Mouse (Mus musculus): ENCODE data around the gene Mavs. TPM values are rescaled to one million over a fixed set of nuclear protein-coding genes. Genes with fewer than 3 reads are reported as not detected.
A peak's percentile ranks its signal among the peaks of the same experiment; 100 is the strongest.

Mavs gene
- 59.9 and 76.7 TPM in 2 replicates for polyA plus RNA-seq (2012; rRNA removed)

DNA sequence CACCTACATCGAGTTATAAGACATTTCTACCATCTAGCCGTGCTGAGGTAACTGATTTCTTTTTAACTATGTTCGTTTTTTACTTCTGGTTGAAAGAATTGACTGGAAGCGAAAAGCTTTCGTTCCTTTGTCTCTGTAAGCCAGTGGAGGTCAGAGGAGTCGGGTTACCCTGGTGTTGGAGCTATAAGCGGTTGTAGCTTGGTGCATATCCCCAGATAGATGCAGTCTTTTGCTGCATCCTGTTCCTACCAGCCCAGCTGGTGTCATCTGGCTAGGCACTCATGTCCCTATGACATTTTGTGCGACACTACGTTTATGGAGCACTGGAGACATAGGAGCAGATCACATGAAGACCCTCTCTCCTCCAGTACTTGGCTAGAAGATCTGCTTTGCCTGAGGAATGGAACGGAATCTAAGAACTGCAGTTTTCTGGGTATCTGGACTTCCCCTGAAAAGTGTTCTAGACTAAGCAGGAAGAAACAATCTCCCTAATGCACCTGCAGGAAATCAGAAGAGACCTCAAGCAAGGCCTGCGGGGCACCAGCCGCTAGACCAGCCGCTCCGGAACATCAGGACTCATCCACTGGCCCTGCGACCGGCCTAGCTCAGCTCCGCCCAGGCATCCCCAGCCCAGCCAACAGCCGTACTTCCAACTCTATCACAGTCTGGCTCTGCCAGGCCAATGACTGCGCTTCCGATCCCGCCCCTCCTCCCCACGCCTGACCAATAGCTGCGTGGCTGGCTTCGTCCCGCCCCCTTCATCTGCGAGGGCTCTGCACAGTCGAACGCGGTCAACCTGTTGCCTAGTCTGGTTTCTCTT is at the start of gene Mavs:
TSS of gene Mavs (plus strand) at position 757 of the 820 bp plus-strand sequence.
- peak; percentile 71 for DNase-seq (ENCODE audit: low read depth)

DNA sequence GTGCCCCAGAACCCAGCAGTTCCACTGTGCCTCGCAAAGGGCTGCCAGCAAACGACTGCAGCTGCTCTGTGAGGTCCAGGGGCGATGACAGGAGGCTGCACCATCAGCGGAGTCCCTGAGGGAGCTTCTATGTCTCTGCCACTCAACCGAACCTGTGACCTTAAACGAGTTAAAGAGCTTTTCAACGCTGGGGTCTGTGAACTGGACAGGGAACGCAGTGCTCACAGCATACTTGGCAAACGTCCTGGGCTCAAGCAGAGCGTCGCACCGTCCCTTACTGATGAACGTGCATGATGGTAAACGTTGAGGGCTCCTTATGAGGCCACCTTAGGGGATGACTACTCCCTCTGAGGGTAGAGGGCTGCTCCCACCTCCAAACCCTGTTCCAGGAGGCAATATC is 47.5 kb upstream of the Mavs start:
- DNase-seq (ENCODE audit: low read depth) = no peak

DNA sequence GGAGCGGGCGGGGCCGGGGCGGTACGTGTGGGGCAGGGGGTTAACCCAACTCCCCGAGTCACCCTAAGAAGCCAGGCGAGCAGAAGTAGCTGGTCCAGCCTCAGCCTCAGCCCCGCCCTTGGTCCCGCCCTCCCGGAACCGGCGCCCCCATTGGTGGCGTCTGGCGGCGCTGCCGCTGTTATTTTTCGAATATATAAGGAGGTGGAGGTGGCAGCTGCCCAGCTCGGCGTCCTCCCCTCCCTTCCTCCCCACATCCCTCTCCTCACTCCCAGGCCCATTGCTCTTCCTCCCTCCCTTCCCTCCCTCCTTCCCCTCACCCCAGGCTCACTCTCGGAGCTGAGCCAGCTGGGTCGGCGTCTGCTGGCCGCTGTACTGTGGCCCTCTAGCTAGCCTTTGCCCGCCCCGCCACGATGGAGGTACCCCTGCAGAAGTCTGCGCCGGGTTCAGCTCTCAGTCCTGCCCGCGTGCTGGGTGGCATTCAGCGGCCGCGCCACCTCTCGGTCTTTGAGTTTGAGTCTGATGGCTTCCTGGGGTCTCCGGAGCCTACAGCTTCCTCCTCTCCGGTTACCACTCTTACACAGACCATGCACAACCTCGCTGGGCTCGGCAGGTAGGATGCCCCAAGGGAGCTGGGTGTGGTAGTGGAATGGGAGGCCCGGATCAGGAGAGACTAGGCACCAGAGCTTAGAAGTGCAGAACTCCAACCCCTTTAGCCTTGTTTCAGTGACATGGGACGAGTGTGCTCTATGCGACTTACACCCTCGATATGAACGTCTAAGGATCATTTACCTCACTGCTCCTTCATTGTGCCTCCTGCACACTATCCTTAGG is 46.9 kb upstream of the Mavs start, which contains the start of the genes Cdc25b and Spef1:
TSS of gene Cdc25b (plus strand) at position 179 of the 831 bp plus-strand sequence.
TSS of gene Spef1 (minus strand) at position 512 of the 831 bp plus-strand sequence.
- no peak for DNase-seq (ENCODE audit: low read depth)

DNA sequence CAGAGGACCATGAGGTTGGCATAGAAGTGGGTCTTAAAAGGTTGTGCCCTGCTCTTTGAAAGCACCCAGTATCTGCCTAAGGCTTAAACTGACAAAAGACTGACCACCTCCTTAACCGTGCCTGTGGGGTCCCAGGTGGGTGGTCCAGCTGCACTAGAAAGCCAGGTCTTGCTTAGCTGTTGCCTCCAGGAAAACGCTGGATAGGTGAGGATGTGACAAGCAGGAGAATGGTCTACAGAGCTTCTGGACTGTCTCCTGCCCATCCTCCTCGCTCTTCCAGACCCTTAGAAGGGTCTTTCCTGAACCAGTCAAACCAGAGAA is 46.3 kb upstream of the Mavs start:
- DNase-seq (ENCODE audit: low read depth) = no peak

DNA sequence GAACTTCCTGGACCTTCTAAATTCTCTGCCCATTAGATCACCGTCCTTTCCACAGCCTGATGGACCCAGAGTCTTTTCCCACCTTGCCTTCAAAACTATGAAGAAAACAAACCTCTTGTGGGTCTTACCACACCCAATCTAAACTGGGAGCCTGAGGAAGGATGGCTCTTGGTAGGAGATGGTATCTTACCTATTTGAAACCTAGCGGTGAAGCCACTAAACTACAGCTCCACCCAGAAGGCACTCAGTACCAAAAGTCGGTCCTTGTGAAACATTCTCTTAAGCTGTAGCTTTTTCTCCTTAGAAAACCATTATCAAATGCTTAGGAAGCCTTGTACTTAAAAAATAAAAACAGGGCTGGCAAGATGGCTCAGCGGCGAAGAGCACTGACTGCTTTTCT is 45.6 kb upstream of the Mavs start:
- DNase-seq (ENCODE audit: low read depth) = no peak

DNA sequence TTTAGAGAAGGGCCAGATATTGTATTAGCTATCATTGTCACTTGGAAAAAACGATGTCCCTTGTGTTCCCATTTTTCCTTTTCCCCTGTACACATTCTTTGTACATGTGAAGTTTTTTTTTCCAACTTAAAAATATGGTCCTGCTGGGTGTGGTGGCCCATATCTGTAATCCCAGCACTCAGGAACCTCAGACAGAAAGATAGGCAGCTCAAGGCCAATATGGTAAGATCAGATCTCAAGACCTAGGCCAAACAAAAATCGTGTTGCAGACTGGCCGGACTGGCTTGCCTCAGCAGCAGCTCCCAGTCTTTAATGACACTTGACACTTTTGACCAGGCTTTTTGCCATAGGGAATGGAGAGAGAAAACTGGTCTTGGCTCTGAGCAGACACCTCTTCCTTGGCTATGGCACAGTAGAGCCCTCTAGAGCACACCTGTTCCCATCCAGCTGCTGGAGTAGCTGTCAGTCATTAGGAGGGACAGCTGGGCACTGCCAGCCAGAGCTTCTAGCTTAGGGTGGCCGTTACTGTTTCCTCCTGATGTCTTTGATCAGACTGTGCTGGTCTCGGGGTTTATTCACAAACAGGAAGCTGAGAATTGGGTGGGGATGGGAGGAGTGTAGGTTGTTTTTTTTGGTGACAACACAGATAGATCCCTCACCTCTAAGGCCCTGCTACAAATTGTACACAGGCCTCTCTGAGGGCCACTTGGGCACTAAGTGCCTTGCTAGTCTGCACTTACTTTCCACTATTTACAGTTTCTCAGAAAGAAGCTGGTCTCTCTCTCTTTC is 44.1 kb upstream of the Mavs start:
- DNase-seq (ENCODE audit: low read depth) = no peak

DNA sequence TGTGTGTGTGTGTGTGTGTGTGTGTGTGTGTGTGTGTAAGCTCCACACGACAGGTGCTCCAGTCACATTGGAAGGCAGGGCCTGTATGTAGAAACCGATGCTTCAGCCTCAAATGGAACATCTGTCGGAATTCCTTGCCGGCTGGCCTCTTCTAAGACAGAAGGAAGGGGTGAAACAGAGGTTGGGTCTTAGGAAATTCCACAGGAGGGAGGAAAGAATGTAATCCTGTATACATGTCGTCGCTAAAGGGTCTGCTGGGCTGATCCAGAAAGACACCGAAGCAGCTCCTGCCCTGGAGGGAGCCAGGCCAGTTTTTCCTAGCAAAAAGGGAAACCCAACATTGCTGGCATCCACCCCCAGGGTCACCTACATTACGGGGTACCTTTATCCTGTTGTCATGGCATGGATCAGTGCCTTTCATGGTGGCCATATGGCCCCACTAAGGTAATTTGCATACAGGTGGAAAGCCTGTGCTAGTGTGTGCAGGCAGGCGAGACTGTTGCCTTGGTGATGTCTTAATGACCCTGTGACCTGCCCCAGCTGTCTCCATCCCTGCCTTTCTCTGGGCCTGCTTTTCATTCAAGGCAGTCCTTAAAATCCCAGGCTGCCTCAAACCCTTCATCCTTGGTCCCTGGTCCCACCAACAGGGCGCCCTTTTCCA is 43.4 kb upstream of the Mavs start:
- no peak for DNase-seq (ENCODE audit: low read depth)

DNA sequence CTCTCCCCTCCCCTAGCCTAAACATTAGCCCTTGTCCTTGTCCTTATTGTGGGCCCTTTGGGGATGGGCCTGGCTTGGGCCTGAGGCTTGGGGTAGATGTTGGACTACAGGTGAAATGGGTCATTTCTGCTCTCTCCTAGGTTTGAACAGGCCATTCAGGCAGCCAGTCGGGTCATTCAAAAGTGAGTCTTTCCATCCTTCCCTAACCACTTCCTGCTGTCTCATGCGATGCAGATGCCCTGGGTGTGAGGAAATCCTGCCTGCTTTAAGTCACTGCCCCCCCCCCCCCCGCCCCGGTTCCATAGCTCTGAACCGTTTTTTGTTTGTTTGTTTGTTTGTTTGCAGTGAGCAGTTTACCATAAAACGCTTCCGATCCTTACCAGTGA is 42.9 kb upstream of the Mavs start:
- no peak for DNase-seq (ENCODE audit: low read depth)

DNA sequence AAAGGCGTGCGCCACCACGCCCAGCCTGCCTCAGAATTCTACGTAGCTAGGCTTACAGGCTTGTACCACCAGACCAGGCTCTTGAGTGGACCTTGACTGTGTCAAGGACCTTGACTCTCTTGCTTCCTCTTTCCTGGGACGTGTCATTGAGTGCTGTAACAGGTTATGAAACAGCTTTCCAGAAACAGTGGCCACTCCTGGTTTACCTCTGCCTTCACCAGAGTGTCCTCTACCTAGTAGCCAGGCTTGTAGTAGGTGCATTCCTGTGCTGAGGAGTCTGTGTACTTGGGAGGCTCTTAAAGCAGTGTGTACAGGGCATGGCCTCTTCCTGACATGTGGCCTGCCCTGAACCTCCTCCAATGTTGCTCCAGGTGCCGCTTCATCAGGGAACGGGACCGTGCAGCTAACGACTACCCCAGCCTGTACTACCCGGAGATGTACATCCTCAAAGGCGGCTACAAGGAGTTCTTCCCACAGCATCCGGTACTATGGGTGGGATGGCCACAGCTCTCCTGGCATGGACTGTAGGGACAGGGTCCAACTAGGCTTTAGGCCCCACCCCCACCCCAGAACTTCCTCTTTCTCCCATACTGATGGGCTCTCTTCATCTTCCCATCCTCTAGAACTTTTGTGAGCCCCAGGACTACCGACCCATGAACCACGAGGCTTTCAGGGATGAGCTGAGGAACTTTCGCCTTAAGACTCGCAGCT is 37.1 kb upstream of the Mavs start:
- no peak for DNase-seq (ENCODE audit: low read depth)

DNA sequence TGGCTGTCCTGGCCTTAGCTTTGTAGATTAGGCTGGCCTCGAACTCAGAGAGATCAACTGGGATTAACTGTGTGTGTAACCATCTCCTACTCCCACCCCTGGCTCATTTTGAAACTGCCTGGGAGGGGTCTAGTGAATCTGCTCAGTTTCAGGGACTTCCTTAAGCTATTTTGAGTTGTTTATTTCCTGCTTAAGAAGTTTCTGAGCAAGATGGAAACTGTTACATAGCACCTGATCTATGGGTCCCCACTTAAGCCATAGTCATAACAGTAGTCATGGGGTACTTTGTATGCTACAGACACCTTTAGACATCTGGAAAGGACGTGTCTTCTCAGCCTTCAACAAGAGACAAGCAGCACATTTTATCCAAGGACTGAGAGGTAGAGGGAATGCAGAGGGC is 33.2 kb upstream of the Mavs start:
- DNase-seq (ENCODE audit: low read depth) = no peak

DNA sequence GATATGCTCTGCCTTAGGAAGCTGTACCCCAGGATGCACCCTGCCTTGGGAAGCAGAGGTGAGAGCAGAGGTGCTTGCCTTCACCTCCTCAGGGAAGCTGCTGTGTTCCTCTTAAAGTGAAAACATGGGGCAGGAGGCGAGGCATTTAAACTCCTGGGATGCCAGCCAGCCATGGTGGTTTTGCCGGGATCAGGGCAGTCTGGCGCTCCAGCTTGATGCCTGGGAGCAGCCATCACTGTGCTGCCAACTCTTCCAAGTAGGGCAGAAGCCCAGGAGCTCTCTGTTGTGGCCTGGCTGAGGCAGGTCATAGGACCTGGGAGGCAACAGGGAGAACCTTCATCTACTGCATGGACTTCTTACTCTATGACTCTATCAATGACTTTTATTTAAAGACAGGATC is 32.6 kb upstream of the Mavs start:
- DNase-seq (ENCODE audit: low read depth) = no peak

DNA sequence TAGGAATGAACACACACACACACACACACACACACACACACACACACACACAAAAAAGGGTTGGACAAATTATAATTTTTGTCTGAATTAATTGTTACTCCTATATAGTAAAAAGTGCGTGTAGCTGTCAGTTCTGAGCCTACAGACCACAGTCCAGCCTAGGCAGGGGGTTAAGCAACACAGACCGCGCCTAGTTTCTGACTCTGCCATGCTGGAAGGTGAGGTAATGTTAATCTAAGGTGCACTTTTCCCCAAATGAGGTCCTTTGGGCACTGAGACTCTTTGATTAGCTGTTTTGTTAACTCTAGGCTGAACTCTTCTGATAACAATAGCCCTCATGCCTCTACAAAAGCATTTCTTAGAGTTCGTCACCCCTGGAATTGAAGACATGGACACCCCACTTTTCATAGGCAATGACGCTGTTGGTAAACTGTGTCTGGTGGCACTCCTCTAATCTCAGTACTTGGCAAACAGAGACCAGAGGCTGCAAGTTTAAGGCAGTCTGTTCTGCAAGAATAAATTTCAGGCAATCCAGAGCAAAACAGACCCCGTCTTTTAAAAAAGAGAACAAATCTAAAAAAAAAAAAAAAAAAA is 29.9 kb upstream of the Mavs start:
- DNase-seq (ENCODE audit: low read depth) = no peak

DNA sequence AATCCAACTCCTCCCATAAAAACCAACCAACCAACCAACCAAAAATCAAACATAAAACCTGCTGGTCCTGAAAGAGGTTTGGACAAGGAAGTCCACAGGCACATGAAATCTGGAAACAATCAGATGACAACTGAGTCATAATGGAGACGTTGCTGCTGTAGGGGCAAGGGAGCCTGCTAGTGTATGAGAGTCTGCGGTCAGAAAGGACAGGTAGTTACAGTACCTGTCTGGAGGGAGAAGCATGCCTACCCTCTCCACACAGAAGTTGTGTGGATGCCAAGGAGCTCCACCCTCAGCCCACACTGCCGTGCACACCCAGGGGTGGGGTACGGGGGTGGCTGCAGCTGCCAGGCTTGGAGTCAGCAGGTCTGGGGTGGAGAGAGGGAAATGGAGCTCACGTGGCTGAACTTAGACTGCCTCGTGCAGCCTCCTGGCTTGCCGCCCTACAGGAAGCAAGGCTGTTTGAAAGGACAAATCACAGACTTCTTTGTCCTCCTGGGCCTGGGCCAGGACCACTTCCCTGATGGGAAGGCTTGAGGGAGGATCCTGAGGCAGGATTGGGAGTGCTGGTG is 29.4 kb upstream of the Mavs start:
- no peak for DNase-seq (ENCODE audit: low read depth)

DNA sequence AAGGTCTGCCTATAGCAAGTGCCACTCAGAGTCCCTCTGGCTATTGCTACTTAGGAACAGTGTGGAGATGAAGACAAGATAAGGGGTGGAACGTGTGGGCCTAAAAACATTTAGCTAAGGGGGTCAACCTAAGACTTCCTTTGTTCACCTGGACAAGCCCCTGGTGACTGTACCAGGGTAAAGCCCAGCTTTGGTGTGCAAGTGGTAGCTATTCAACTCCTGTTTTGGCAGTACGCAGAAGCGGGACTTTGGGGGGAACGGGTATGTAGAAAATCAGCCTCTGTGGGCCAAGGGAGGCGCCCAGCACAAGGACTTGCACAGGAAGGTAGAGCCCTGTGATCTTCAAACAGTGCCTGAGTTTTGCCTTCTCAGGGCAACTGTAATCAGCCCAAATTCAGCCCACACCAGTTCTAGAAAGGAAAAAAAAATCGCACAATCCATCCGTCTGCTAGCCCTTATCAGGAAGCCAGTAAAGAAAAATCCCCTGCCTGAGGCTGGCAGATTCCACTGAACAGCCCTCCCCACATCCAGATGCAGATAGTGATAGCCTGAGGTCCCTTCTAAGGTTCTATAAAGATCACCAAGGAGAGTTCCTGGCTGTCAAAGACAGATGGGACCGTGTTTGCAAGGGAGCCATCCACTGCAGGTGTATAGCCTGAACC is 28.2 kb upstream of the Mavs start:
- DNase-seq (ENCODE audit: low read depth) = no peak

DNA sequence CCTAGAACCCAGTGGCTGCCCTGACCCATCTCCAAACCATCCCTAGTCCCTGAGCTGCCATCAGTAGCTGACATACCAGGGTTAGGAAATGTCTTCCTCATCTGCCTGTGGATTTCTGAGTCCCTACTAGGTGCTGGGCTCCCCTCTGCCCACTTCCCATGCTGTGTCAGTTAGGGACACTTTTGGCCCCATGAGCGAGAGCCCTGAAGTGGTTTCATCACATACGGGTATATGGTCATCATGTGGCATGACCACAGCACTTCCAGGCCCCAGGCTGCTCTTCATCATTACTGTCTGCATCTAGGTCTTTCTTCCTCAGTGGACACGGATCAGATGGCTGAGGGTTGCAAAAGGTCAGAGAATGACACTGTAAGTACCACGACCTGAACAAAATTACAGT is 27.1 kb upstream of the Mavs start, which contains the start of gene Ap5s1:
TSS of gene Ap5s1 (plus strand) at position 301 of the 400 bp plus-strand sequence.
- DNase-seq (ENCODE audit: low read depth) = no peak

DNA sequence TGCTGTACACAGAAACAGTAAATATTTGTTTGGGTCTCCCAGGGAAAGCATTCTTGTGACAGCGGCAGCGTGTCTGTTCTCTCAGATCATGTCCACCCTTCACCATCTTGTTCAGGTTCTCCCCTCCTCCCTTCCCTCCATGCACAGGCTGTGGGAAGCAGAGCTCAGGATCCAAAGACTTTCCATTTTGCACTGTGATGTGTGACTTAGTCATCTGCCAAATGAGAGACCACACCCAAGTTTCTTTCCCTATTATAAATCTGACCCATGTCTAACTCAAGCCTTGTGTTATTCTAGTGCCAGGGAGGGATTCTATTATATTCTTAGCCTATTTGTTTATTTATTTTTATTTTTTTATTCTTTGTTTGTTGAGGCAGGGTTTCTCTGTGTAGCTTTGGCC is 25.5 kb upstream of the Mavs start:
- DNase-seq (ENCODE audit: low read depth) = no peak

DNA sequence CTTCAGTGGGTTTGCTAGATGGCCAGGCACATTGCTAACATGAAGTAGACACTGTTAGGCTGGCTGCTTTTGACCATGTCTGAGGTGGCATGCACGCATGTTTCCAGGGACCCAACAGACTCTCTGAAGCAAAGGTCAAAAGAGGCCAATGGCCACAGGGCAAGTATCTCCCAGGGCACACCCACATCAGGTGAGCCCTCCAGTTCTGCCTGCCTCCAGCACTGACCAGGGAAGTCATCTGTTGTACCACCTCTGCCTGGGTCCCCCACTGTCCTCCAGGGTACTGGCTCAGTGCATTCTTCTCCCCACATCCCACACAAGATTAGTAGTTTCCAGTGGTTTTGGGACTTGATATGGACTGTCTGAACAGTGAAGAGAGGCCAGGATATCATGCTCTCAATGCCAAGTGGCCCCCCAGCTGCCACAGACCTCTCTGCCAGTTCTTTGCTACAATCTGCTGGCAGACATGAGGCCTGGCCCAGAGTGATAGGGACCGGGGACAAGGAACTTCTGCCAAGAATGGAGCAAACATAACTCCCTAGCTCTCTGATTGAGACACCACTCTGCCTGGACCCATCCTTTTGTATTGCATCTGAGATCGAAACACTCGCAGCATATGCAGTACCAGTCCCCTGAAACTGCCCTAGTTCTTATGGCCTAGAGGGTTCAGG is 24.6 kb upstream of the Mavs start:
- no peak for DNase-seq (ENCODE audit: low read depth)

DNA sequence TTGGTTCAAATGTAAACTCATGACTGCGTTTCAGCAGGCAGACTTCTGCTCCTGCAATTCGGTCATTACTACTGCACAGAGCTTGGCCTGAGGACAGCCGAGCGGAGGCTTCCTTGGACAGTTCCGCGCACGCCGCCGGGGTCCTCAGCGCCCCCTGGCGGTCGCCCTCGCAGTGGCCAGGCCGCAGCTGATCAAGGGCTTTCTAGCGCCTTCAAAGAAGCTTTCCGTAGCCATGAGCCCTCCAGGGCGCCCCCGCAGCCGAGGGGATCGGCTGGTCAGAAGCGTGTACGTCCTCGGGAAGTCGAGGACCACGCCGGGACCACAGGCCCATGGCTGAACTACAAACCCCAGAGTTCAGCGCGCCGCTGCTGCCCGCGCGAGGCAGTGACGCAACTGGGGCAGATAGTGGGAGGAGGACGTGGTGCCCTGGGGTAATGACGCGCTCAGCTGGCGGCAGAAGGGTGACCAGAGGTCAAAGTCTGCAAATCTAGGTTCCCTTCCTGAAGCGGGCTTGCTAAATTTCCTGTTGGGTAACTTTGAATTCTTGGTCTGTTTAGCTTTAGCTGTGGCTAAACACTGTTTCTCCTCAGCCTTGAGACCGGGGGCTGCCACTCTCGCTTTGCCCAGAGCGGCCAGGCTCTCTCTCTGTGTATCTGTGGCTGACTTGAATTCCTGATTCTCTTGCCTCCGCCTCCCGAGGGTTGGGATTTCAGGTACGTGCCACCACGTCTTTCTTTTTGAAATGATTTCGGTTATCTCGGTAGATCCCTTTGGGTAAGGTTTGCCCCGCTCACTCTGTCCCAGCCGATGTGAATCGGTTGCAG is 23.7 kb upstream of the Mavs start:
- DNase-seq (ENCODE audit: low read depth) = no peak

Measured in gonadal fat pad, adult 2 months (tissue).